Mouse (Mus musculus) liver, embryonic 18 days (tissue): ENCODE results near the gene Adgrg7. TPM values are rescaled to one million over a fixed set of nuclear protein-coding genes. Genes with fewer than 3 reads are reported as not detected.

Source experiments
- polyA plus RNA-seq: library from polyadenylated mRNA; depleted of rRNA; stranded (reverse); fragments of >200 nt; gene quantifications from 2 replicates; pipeline ENCODE4 v1.2.3, GENCODE M21; 2012; rRNA removed

Gene Adgrg7
- 0.05 and 0.08 TPM in 2 replicates for polyA plus RNA-seq

DNA sequence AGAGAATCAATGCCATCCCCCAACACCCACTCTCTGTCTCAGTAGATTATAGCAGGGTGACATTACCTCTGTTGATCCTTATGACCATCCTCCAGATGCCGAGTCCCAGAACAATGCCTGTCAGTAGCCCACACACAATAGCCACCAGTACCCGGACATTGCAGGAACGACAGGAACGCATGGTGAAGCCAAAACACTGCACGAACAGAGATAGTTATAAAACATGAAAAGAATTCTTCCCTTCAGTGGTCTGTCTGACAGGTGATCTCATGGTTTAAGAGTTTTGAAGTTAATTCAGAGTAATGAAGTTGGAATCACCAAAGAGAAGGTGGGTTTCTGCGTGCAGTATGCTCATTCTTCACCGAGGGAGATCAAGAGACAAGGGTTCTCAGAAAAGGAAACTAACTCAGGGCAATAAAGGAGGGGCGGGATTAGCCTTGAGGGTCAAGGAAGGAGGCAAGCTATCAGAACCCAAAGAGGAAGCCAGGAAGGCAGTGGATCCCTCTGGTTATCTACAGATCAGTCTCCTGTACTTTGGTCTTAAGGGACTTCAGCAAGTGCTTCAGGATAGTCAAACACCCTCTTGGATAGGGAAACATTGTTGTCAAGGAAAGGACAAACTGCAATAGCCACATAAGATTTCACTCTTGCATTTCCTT, at the start of gene Adgrg7:
Adgrg7 (minus strand) TSS at position 375 of the 659 bp plus-strand sequence.

DNA sequence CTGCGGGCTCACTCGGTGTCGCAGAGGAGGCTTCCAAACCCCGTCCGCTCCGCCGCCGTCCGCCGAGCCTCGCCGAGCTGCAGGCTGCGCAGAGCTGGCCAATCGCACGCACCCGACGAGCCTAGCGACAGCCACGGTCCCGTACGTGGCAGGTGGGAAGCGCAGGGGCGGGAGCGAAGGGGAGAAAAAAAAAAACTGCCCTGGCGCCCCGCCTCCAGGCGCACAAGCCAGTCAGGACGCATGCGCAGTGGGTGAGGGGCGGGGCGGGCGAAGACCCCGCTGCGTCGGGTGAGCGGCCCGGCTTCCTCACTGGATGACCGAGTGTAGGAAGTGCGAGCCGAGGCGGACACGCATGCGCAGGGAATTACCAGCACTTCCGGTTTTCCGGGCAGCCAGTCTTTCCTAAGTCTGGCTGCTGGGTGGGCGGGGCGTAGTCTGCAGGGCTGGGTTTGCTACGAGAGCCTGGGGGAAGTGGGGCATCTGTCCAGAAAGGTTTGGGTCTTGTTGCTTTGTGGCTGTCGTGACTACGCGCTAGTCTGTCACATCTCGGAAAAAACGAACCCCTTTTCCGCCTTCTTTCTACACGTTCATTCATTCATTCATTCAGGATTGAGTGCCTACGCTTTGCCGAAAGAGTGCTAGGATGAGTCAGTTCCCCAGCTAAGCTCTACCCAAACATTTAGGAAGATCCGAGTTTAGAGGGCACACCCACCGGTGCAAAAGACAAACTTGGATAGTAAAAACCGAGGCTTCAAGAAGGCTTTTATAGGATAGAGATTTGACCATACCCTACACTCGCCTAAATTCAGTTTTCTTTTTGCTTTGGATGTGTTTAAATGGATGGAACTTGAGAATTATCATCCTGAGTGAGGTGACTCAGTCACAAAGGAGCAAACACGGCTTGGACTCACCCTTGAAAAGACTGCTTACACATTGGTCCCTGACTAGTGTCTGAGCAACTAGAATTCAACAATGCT, 78.1 kb downstream of the Adgrg7 start, which contains the start of gene Tfg:
Tfg (minus strand) TSS at position 227 of the 977 bp plus-strand sequence.

Other genes with a start within 250 kb of the Adgrg7 start
- gene Tfg, start 78.4 kb downstream of the Adgrg7 start, polyA plus RNA-seq = 45.2 and 49.3 TPM in 2 replicates
- 0.31 and 0.54 TPM in 2 replicates for gene Tmem45a, start 90.3 kb upstream of the Adgrg7 start, polyA plus RNA-seq
- gene Lnp1, start 132.2 kb upstream of the Adgrg7 start, polyA plus RNA-seq = not detected in 2 replicates